ENCODE assay signal across 10 mouse cellular contexts in genomic region chr2:174018002-174018401, GRCm38 (mm10). TPM values are rescaled to one million over a fixed set of nuclear protein-coding genes. Genes with fewer than 3 reads are reported as not detected.
DNase-seq lines count a peak whose midpoint lies in the region; ATAC-seq and TF ChIP-seq lines count a peak whose summit lies in the region.
"Had no signal": no experiment of that assay in that cellular context is flagged by ENCODE, and none has a peak within 500 bp of the region (broad histone marks: within the 10 kb centered on the region; RNA-seq: fewer than 3 reads in every experiment).

No protein-coding gene starts in this region.

- H3K4me3 ChIP-seq in lung, adult 2 months (replicated peaks; ENCODE audit: extremely low read depth, low read depth, low read length): no peak overlapping the region
- H3K4me3 ChIP-seq in heart, embryonic 12.5 days: no peak overlapping the region
- H3K4me3 ChIP-seq in liver, embryonic 15.5 days (replicated peaks): no peak overlapping the region
- H3K4me3 ChIP-seq: embryonic facial prominence, embryonic 12.5 days had no signal

- H3K9me3 ChIP-seq in heart, embryonic 12.5 days (replicated peaks): no peaks in the 10 kb centered on the region
- H3K9me3 ChIP-seq in liver, embryonic 15.5 days (replicated peaks): no peaks in the 10 kb centered on the region
- H3K9me3 ChIP-seq: embryonic facial prominence, embryonic 12.5 days had no signal

- H3K4me2 ChIP-seq in heart, embryonic 12.5 days: no peak overlapping the region
- H3K4me2 ChIP-seq in liver, embryonic 15.5 days: no peak overlapping the region
- H3K4me2 ChIP-seq: embryonic facial prominence, embryonic 12.5 days had no signal

- H3K36me3 ChIP-seq in heart, embryonic 12.5 days: no peaks in the 10 kb centered on the region
- H3K36me3 ChIP-seq in liver, embryonic 15.5 days (replicated peaks): no peaks in the 10 kb centered on the region
- H3K36me3 ChIP-seq in splenic B cell, adult 2 months (ENCODE audit: control insufficient read depth, insufficient read depth, low read length, poor library complexity, severe bottlenecking): no peaks in the 10 kb centered on the region
- H3K36me3 ChIP-seq: embryonic facial prominence, embryonic 12.5 days had no signal

- no peak for TF ChIP-seq POLR2A in lung, adult 2 months (IDR thresholded peaks at IDR 0.05; ENCODE audit: borderline replicate concordance, extremely low read depth, low read depth, low read length)

- H3K27ac ChIP-seq in heart, embryonic 12.5 days (ENCODE audit: poor library complexity, severe bottlenecking): no peak overlapping the region
- no peak overlapping the region for H3K27ac ChIP-seq in liver, embryonic 15.5 days (replicated peaks)
- H3K27ac ChIP-seq: embryonic facial prominence, embryonic 12.5 days had no signal

- DNase-seq in lung, adult 18-20 months: peak; percentile 15 to 31
- no peak for DNase-seq in lung, adult 2 months
- peak; percentile 30 for DNase-seq in splenic B cell, adult 2 months (ENCODE audit: low read depth, low spot score)
- no peak for DNase-seq in right cerebral cortex, postnatal 14 days
- DNase-seq in cerebellum, adult 18-20 months: no peak
- DNase-seq: midbrain, embryonic 14.5 days had no signal

- peak; percentile 81 for ATAC-seq in heart, embryonic 12.5 days (ENCODE audit: insufficient number of reproducible peaks, low FRiP score)
- ATAC-seq in liver, embryonic 15.5 days (ENCODE audit: insufficient read depth): peak; percentile 30
- no peak for ATAC-seq in erythroid progenitor cell, adult 5-6 weeks (replicated peaks; ENCODE audit: low FRiP score, poor library complexity, severe bottlenecking)

- 31% methylated on average over 7 of the region's 7 CpGs for WGBS in lung, adult 2 months
- WGBS in heart, embryonic 12.5 days: 47% methylated on average over 7 of the region's 7 CpGs
- 10% methylated on average over 7 of the region's 7 CpGs for WGBS in liver, embryonic 15.5 days (ENCODE audit: insufficient replicate concordance)

- peaks cover 3% of the 10 kb centered on the region for H3K4me1 ChIP-seq in lung, adult 2 months (ENCODE audit: control insufficient read depth, insufficient read depth, low read length)
- peaks cover 17% of the 10 kb centered on the region for H3K4me1 ChIP-seq in heart, embryonic 12.5 days (replicated peaks)
- peaks cover 12% of the 10 kb centered on the region for H3K4me1 ChIP-seq in liver, embryonic 15.5 days (replicated peaks)

- TF ChIP-seq CTCF in lung, adult 2 months (IDR thresholded peaks at IDR 0.05; ENCODE audit: insufficient read depth, low read length): no peak

- H3K27me3 ChIP-seq in heart, embryonic 12.5 days (replicated peaks): peaks cover 7% of the 10 kb centered on the region; the same call in 1 of the 2 replicates
- H3K27me3 ChIP-seq in liver, embryonic 15.5 days: no peaks in the 10 kb centered on the region
- no peaks in the 10 kb centered on the region for H3K27me3 ChIP-seq in splenic B cell, adult 2 months (ENCODE audit: control insufficient read depth, insufficient read depth, low read length, poor library complexity, severe bottlenecking)
- H3K27me3 ChIP-seq: embryonic facial prominence, embryonic 12.5 days had no signal

- no peak overlapping the region for H3K9ac ChIP-seq in heart, embryonic 12.5 days
- H3K9ac ChIP-seq in liver, embryonic 15.5 days: no peak overlapping the region
- H3K9ac ChIP-seq: embryonic facial prominence, embryonic 12.5 days had no signal

RNA-seq across cellular contexts. Expression of gene Stx16, which starts 58.1 kb away (rescaled TPM):
- polyA plus RNA-seq in lung, adult 2 months (2012; rRNA removed): 35.0 and 43.1 TPM in 2 replicates
- polyA plus RNA-seq in heart, embryonic 12.5 days (2016; fragmentation: Nextera tagmentation; extraction: Ambion mirVana): 10.5 and 11.2 TPM in 2 replicates
- 2.7 and 3.1 TPM in 2 replicates for polyA plus RNA-seq in liver, embryonic 15.5 days (2015; fragmentation: Nextera tagmentation; extraction: Ambion mirVana)
- 9.4 and 26.8 TPM in 2 replicates for total RNA-seq in erythroid progenitor cell, adult 5-6 weeks (2015; ENCODE audit: low replicate concordance)
- 7.8 and 13.2 TPM in 2 replicates for total RNA-seq in erythroid progenitor cell, adult 5-6 weeks (2017; ENCODE audit: low replicate concordance)

Comparison
In these comparisons a context has a peak if more than half of its experiments do, and no peak if none do; other contexts are left out.
1. DNase-seq: peak in lung, adult 18-20 months (2 of 2) and splenic B cell, adult 2 months (single experiment); none in lung, adult 2 months (single experiment), right cerebral cortex, postnatal 14 days (single experiment) and cerebellum, adult 18-20 months (0 of 2).